Mouse (Mus musculus) mesoderm, embryonic 11.5 days (tissue): Measurements from ENCODE around the gene Samd4.
A peak's percentile ranks its signal among the peaks of the same experiment; 100 is the strongest.

ENCODE experiments used
- DNase-seq: peaks from one replicate; pipeline ENCODE4 v3.0.0-alpha.2; 2012; ENCODE audit warnings: low read depth, low spot score

Gene Samd4

DNA sequence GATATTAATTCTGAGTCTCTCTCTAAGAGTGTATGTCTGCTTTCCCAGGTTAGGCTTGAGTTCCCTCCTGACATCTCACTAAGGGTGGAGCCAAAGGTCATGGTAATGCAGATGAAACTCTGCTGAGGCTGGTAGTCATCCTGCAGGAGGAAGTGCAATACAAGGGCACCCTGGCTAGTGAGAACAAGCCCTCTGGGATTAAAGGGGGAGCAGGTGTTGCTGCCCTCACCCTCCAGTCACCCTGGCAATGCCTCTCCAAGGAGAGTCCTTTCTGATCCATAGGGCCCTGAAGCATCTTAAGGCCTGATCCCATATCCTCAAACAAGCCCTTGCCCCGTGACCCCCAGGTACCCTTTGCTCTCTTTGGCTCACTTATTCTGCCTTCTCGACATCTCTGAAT is 72.5 kb downstream of the Samd4 start:
- DNase-seq: no peak

DNA sequence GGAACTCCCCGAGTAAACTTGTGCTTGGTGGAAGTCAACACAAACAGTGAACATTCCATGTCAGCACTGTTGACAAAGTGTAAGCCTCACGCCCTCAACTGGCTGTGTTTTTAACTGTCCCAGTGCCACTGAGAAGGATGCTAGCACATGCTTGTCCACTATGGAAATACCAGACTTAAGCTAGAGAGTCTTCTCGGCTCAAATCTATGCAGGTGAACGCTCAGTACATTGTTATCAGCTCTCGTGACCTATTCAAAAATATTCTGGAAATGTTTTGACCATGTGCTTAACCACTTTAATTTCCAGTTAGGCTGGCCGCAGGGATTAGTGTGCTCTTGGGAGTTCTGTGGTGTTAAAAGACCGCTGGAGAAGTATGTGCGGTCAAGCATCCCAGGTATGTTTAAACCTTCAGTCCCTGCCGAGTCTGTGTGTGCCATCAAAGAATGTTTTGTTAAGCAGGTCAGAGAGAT is 73.0 kb downstream of the Samd4 start:
- DNase-seq: peak; percentile 52

DNA sequence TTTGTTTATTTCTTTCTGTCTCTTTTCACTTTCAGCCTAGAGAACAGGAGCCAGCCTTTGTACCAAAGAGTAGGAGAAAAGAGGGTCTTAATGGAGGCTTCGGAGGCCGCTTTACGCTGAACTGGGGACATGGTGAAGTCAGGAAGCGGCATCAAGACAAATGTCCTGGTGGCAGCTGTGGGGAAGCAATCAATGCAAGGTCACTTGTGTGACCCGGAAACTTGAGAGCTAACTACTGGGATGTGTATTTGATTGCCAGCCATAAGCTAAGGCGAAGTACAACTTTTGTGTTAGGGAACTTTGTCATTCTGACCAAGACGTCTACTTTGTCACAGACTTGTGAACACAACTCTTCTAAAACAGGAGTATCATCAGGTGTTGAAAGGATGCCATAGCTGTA is 73.5 kb downstream of the Samd4 start:
- peak; percentile 43 for DNase-seq

DNA sequence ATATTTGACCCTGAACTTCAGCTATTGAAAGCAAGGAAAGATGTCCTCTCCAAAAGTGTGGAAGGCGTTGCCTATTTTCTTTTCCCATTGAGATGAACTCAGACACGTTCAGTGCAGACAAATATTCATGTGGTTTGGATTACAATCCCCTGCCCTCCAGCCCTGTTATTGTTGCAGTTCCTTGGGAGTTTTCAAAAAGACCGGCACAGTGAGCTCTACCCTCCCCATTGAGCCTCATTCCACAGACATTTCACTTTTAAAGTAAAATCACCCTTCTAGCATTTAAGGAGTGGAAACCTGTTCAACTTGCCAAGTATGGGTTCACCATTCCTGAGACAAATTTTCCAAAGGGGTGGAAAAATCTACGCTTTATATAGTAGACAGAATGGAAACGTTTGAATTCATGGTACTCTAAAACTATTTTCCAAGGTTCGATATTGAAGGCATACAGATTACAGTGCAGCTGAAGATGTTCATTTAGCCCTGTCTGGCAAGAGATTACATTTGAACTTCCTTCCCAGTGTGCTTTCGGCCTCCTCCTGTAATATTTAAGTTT is 76.6 kb downstream of the Samd4 start:
- no peak for DNase-seq

DNA sequence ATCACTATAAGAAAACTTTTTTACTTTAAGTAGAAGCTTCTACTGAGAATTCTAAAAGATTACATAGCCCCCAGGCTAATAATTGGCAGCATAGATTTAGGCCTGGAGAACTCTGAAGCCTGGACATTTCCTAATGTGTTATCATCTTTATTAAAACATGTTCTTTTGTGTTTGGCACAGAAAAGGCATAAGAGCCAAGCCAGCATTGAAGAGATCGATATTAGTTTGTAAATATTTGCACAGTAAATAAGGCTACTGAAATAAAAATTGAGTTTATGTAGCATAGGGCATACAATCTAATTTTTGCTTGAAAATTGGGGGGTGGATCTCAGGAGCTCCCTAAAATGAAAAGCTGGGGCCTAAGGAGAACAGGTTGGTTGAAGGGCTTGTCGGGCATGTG is 77.2 kb downstream of the Samd4 start:
- DNase-seq: no peak

DNA sequence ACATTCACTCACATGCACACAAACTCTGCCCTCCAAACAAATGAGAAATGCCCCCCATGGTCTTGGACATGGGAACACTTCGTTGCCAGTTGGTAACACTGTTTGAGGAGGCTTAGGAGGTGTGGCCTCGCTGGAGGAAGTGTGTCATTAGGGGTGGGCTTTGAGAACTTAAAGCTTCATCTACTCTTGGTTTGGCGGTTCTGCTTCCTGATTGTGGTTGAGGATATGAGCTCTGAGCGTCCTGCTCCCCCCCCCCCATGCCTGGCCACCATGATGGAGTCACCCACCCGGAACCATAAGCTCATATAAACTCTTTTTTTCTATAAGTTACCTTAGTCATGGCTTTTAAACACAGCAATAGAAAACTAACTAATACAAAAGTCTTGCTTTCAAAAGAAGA is 80.2 kb downstream of the Samd4 start:
- no peak for DNase-seq

DNA sequence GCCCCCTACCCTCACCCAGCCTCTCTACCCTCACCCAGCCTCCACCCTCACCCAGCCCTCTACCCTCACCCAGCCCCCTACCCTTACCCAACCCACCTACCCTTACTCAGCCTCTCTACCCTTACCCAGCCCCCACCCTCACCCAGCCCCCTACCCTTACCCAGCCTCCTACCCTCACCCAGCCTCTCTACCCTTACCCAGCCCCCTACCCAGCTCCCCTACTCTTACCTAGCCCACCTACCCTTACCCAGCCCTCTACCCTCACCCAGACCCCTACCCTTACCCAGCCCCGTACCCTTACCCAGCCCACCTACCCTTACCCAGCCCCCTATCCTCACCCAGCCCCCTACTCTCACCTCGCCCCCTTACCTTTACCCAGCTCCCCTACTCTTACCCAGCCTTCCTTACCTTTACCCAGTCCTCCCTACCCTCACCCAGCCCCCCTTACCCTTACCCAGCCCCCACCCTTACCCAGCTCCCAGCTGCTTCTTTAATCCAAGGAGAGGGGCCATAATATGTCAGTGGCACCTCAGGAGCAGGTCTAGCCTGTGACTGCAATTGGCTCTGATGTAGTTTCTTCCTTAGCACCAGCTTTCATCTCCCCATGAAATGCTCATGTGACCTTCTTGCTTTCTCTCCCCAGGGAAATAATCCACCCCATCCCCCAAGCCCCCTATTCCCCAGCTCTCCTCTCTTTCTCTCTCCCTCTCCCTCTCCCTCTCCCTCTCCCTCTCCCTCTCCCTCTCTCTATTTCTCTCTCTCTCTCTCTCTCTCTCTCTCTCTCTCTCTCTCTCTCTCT is 81.6 kb downstream of the Samd4 start:
- DNase-seq: no peak

DNA sequence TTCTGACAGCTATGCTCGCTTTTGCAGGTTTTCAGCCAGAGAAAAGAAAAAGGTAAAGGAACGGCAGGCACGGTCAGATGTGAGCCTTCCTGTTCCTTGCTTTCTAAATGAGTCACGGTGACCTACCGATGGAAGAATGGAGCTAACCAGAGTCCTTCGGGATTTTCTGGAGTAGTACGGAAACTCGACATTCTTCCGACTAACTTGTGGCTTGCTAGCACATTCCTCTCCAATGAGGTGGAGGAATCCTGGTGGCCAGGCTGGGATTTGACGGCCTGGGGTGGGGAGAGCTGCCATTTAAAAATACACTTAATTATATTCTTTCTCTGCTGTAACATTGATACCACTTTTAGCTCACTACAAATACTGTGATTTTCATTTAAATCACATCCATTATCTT is 83.6 kb downstream of the Samd4 start:
- DNase-seq: peak; percentile 65

DNA sequence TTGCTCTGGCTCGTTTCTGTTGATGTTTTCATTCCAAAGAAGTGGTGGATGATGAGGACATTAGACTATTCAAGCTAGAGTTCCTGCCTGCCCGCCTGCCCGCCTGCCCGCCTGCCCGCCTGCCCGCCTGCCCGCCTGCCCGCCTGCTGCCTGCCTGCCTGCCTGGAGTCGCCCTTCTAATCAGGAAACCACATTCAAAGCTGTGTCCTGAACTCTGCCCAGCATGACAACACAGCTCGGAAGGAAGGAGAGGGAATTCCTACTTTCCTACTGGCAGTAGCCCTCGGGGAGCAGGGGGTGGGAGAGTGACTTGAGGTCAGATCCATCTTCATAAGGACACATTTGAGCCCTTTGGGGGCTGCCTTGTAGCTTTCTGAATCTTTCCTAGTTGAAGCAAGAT is 85.4 kb downstream of the Samd4 start:
- no peak for DNase-seq

DNA sequence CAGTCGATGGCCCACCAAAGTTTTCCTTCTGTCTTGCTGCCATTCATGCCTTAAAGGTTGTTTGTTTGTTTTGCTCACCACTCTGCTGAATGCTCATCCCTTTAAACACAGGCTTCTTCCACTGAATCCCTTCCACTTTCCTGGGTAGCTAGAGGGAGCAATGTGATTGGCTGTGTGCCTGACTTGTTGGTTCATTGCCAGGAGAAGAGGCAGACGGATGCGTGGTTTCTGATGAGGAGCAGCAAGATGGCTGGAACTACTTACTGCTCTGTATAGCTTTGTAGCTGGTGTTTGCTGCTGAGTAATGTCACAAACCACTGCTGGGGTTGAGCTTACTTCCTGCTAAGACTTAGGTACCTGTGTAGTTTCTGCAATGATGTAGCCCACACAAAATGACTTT is 88.0 kb downstream of the Samd4 start:
- no peak for DNase-seq

DNA sequence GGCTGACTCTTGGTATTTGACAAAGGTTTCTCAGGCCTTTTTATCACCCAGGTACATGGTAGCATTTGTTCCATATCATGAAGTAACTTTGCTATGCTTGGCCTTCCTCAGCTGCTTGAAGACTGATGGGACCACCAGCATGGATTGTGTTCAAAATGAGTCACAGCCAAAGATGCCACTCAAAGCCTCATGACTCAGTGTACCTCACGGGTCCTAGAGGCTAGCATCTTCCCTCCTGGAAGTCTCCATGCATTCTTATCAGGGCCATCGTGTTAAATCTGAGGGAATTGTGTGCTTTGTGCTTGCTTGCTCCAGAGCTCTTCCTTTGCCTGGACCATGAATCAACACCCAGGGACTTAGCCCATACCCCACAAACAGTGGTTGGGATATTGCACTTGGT is 89.1 kb downstream of the Samd4 start:
- DNase-seq: no peak

DNA sequence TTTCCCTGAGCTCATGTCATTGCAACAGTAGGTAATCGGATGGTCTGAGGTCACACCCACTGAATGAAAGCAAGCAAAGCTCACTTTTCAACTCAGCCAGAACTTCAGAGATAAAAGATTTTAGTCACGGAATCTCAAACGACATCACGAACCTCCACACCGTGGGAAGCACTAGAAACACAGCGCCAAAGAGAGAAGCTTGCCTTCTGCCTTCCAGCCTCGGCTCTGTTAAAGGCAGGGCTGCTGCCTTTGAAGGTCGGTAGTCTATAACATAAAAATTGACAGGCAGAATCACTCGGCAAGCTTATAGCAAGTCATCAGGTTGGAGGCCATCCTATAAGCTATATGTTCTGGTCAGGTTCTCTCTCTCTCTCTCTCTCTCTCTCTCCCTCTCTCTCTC is 92.2 kb downstream of the Samd4 start:
- no peak for DNase-seq

DNA sequence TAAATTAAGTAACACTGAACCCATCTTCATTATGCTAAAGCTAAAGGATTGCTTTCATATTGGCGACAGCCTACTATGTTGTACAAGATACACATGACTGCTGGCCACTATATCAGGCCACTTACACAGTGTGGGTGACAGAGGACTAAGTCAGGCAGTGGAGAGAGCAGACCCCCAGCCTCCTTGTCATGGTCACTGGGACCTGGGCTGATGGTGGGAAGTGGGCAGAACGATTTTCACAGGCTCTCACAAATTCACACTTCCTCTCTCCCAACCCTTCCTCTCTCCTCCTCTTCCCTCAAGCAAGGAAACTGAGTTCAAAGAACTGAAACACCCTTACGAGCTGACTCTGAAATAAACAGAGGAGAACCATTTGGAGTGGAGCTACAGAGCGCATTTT is 93.3 kb downstream of the Samd4 start:
- no peak for DNase-seq

DNA sequence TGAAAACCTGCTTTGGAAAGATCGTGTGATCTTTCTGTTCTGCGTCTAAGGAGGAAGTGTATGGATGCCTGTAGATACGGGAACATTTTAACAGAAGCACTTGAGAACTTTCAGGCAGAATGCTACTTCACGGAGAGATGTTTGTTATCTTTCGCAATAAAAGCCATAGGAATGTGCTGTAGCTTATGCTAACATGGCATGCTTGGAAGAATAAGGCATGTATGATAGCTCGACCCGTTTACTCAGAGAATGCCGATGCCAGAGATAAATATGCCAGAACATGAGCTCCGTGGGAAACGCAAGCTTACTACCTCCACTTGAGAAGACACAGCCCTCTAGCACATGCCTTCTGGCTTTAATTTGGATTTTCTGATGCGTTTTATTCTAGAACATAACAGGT is 94.1 kb downstream of the Samd4 start:
- no peak for DNase-seq

DNA sequence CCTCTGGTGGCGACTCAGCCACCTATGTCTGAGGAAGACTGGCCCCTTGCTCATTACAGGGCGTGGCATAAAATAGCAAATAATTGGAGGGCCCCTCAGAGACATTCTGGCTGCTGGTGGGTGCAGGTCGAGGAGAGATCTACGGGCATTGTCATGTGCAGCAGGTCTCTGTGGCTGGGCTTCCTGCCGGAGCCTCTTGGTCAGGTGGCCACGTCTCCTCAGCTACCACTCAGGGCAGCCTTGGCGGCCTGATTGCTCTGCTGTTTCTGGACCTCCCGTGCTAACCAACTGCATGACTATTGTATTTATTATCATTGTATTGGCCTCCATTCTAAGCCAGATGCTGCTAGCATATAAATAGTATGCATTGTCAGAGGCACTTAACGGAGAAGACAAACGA is 95.0 kb downstream of the Samd4 start:
- DNase-seq: no peak

DNA sequence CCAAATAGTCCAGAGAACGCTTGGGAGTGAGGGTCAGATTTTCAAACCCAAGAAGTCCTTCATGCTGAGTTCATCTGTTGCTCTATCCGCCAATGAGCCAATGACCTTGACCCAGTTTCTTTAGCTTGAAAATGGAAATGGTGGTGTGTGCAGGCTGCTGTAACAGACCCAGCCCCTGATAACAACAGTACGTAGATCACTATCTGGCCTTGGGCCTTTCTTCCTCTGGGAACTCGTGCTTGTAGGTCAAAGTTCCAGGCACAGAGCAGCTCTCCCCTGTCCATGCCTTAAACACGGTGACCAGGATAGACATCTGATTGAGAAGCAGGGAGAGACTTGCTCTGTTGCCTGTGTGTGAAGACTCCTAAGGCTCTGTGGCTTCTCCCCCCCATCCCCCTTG is 96.5 kb downstream of the Samd4 start:
- no peak for DNase-seq

DNA sequence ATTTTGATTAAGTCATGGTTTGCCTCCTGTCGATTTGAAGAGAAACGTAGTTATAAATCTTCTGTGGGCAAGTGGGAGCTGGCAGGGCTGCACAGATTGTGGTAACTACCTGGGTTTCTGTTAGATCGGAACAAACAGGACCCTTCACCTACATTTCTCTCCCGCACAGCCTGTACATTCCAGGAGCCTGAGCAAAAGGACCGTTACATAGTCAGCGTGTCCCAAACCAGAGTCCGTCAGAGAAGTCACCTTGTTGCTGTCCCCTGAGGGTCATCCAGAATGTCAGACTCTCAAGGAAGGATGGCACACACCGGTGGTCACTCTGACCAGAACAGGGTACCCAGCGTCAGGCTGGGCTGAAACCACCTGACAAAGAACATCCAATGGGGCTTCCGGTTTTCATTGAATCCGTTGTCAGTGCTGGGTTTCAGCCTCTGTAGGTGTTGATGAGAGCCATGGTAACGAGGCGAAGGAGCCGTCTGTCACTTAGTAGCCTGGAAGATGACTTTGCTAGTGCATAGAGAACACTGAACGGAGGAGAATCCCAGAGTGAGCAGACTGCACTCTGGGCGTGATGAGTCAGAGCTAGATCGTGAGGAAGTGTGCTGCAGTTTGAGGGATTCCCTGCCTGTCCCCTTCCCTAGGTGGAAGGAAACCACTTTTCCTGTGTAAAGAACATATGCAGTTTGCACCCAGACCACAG is 98.2 kb downstream of the Samd4 start:
- DNase-seq: no peak

DNA sequence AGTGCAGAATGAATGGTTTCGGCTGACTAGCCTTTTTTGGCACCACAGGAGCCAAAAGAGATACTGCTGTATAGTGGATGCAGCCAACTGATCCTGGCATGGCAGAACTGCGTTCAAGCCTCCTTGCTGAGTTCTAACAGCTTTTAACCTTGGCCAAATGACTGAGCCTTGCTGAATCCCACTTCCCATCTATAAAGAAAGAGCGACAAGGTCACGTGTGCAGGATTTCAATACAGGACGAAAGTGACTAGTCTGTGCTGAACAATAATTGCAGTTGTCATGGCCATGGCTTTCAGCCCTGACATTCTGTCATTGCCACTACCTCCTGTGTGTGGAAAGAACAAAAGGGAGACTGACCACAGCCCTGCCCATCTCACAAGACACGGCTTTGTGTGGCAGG is 99.5 kb downstream of the Samd4 start:
- no peak for DNase-seq

DNA sequence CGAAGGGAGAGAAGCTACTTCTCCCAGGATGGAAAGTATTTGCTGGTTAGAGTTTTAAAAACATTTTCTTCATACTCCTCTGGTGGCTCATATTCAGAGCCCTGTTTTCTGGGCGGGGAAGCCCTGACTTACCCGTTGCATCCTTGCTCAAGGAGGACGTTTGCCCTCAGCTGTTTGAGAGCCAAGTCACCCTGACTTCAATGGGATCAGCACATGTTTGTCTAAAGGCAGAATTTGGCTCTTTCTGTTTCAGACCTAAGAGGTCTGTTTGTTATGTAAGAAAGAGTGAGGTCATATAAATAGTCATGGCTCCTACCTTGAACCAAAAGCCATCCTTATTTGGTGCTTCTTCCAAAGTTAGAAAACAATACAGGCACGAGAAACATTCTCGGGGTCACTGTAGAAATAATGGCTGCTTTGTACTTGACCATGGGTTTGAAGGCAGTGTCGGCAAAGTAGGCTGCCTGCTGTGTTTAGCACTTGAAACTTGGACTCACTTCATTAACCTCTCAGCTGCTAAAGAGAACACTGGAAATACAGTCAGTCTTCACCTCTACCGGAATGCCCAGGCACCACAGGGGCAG is 102.0 kb downstream of the Samd4 start:
- no peak for DNase-seq

DNA sequence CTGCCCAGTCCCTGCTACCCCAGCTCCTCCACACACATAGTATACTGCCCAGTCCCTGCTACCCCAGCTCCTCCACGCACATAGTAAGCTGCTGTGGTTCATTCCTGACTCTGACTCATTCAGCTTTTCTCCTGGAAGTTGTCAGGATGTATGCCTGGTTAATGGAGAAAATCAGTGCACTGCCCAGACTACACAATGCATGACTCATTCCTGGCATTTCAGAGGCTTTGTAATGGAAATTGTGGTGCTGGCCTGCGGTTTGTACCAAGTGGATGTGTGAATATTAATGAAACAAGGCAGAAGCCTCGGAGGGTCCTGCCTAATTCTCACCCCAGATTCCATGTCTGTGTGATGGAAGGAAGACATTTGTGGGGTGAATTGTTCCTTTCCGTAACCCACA is 107.0 kb downstream of the Samd4 start:
- DNase-seq: peak; percentile 59

DNA sequence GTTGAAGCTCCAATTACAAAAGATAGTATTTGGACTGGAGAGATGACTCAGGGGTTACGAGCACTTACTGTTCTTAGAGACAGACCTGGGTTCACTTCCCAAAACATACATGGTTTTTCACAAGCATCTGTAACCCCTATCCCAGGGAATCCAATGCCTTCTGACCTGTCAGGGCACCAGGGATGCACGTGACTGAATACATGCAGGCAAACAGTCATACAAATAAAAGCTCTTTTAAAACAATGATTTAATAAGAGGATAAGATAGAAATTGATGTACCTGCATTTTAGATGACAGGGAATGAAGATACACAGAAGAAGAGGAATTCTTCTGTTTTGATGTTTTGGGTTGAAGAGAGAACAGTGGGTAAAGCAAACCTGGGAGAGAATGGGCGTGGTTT is 107.8 kb downstream of the Samd4 start:
- no peak for DNase-seq

DNA sequence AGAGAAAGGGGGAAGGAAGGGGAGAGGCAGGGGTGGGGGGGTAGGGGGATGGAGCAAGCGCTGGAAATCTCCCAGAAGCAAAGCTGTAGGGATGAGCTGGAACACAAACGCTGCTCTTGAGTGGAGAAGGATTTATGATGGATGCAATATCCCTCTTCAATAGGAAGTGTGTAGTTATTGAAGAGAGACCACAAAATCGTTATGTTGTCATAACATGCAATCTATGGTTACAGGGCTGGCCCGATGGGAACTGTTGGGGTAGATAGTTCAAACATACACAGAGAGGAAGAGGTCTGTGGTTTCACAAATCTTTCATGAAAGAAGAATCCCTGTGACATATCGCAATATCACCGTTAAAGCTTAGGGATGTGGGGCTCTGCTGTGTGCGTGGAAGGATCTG is 112.0 kb downstream of the Samd4 start:
- DNase-seq: no peak
